Mouse (Mus musculus) layer of hippocampus, adult 11-12 months (tissue): ENCODE data around the gene Psmb8.

Source experiments
- DNase-seq: peaks from one replicate; pipeline ENCODE4 v3.0.0; 2022; ENCODE audit warnings: low spot score

Psmb8 gene

GRCm38 (mm10) chr17:34249878-34250277, 52.4 kb downstream of the Psmb8 start:
- peak; percentile 54 for DNase-seq
